Mouse (Mus musculus): Measurements from ENCODE around the gene Pisd.
"Not testable (repeated sequence)": the region's sequence is repeated elsewhere in the genome, so short reads cannot be mapped to it uniquely, and the experiment has no call there.

Pisd gene

DNA sequence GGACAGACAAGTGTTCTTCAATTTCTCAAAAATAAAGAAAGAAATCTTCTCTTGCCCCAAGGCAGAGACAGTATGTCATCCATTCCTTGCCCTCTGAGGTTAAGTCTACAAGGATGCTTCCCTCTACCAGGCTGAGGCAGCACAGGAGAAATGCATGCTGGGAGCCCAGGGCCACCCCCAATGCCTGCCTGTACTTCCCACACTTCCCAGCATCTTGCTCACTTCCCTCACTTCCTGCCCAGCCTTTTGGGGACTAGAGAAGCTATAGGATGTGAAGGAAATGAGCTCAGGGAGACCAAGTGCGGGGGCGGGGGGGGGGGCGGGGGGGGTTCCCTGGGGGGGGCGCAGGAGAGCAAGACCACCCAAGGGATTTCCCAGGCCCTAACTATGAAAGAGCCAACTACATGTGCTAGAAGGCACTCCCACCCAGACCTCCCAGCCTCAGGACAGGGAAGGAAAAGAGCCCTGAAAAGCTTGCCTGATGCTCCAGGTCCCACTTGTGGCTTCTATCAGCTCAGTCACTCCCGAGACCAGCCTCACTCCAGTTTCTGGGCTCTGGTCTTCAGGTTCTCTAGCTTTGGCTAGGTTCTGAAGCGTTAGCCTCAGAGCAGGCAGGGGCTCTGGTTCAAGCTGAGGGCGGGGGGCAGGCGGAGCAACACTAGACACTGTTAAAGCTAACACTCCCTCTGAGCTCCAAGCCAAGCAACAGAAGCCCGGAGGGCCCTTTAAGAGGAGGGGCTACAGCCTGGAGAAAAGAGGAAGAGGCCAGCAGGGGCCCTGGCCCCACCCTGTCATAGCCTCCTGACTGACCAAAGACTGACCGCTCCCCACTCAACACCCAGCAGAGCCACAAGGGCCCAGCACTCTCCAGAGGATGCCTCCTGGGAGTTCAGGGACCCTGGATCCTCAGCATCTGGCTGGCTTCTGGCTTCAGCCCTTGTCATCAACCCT is 39.5 kb downstream of the Pisd start:
- DNase-seq, result peak; percentile 74

DNA sequence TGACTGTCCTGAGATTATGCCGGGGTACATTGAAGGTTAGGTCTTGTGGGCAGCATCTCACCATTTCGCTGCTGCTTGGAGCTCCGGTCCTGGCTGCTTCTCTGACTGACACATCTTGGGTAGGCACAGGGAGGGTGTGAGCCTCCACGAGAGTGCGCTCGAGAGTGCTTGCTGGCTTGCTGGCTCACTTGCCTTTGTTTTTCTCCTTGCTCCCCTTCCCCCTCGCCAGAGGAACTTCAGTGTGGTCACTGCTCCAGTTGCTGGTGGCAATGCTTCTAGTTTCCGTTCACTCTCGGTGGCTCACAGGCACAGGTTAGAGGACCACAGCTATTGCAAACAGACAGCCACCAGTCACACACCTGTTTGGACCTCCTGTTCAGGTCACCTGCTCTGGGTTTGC is 43.3 kb downstream of the Pisd start:
- no peak for DNase-seq

DNA sequence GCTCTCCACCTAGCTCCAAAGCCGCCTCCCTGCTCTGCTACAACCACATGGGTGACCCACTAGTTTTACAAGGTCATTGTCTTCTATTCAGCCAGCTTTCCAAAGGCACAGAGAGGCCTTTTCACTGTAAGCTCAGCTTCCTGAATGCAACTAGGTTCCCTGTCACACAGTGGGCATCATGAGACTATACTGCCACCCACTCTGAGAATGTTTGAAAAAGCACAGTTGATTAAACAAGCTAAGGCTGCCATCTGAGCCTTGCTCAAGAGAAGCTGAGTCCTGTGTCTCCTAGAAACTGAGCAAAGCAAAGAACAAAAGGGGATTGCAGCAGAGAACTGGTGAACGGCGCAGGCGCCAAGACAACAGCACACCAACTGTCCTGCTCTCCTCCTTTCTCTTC is 44.1 kb downstream of the Pisd start:
- DNase-seq, result not testable (repeated sequence)

DNA sequence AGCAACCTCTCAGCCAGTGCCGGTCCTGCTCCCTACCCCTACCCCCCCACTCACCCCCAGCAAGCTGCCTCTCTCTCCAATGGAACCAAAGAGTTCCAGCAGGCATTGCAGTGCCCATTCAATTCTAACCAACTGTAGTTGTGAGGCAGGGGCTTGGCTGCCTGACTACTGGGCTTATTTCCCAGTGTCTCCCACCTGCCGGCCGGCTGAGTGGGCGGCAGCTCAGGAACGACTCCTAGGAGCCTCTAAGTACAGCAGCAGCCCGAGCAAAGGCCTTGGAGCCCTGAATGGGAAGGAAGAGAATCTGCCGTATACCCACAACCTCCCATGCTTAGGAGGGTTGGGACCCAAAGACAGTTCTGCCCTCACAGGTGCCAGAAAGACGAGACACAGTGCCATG is 44.6 kb downstream of the Pisd start:
- not testable (repeated sequence) for DNase-seq

DNA sequence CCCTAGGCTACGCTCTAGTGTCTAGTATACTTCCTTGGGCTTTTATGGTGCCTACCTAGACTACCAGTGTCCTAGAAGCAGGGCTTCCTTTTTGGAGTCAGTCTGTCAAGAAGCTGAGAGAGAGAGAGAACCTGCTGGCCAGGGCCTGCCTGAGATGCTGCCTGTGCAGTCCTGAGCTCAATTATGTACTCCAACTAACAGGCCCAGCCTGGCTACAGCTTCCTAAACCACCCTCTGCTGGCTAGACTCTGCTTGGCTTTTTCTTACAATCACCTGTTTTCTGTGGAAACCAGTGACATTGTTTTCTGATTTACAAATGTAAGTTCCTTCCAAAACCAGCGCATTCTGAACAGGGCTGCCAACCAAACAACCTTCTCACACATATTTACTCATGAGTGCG is 45.3 kb downstream of the Pisd start:
- no peak for DNase-seq

DNA sequence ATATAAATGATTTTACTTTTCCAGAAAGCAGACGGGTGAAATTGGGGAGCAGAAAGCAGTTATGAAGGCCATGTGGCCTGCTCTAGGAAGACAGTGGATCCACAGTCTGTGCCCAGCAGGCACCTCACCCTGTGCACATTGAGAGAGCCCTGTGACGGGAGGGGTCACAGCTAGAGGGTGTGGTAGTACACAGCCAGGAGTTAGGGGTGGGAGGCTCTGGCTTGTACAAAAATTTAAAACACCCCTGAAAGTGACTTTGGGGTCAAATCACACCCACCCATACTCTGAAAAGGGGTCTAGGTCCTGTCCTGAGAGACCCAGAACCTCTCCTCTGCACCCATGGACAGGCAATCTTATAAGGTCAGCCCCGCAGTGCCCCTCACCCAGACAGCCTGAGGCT is 48.7 kb downstream of the Pisd start:
- DNase-seq, result not testable (repeated sequence)

DNA sequence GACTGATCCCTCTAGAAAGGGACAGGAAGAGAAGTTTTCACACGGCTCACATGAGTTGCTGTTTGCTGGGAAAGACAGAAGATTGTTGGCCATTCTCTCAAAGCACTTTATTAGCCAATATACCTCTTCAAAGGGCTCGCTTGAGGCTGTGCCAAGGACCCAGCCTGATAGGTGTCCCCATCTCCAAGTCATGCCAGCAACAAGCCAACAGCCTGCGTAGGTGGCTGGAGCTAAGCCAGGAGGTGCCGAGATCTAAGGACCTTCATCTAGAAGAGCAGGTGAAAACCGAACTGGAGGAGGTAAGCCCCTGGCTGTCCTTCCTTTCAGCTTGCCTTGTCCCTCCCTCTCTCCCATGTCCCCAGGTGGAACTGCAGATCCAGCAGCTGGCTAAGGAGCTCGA is 49.7 kb downstream of the Pisd start:
- DNase-seq, result no peak

DNA sequence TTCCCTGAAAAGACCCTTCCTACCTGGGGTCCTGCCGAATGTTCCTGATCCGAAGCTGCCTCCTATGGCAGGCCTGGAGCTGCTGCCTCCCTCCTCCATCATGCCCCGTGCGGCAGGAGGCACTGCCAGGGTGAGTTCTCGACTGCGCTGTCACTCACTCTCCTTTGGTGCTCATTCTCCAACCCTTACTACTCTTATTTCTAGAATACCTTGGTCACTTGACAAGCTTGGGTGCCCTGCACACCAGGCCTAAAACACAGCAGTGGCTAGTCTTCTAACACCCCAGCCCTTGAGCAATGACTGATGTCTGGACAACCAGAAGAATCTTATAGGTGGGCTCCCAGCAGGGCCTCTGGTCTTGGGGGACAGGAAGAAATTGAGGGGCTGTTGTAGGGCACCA is 51.6 kb downstream of the Pisd start:
- DNase-seq, result peak; percentile 20

DNA sequence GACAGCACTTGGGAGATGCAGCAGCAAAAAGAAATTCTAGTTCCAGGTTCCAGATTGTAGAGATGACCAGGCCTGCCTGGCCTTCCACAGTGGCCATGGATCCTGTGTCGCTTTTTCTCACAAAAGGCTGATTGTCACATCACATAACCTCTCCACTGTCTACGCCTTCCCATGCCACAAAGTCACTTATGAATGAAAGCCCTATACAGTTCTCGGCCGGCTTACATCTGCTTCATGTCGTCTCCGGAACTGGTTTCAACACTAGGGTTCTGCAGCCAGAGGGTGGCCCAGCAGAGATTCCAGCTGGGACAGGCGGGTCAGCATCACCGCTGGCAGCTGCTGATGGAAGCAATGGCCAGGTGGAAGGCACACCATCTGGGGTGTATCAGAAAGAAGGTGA is 56.6 kb downstream of the Pisd start:
- DNase-seq, result no peak

DNA sequence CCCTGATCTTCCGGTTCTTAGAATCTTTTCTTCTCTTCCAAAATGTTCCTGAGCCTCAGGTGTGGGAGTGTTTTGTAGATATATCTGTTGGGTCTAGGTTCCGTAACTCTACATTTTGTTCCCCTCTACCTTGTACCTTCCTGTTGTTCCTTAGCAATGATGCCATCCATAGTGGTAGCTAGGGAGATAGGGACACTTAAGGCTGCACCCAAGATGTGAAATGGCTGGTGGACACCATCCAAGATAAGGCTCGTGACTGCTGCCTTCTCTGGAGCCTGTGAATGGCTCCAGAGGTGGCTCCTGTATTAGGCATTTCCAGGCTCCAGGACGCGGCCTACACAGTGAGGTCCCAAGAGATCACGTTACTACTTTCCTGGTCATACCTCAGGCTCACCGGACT is 57.1 kb downstream of the Pisd start:
- DNase-seq, result no peak

DNA sequence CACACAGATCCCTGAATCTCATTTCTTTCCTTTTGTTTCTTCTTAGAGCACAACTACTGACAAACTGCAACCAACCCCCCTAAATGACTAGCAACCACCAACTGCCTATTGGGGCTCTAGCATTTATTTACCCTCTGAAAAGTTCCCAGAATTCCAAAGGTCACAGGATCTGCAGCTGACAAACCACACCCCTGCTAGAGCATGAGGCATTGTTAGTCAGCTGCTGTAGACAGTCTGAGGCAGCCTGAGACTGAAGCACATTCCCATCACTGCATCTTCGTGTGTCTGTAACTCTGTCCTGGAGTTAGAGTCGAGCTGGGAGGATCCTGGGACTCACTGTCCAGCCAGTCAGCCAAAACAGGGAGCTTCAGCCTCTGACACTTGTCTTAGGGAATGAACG is 60.0 kb downstream of the Pisd start:
- not testable (repeated sequence) for DNase-seq

DNA sequence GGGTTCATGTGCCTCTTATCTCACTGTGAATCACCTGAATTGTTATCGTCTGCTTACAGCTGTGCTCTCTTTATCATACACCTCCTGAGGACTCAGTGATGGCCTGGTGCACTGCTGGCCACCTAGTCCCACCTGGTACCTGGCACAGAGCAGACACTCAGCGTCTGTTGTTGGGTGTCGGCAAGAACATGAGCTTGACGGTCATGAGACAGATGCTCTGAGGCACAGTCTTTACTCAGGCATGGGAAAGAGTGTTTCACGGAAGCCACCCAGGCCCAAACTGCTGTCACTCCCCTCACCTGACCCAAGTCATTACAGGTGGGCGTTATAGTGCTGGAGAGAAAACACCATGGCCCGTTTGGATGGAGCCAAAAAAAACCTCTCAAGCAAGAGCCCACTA is 61.5 kb downstream of the Pisd start:
- no peak for DNase-seq

DNA sequence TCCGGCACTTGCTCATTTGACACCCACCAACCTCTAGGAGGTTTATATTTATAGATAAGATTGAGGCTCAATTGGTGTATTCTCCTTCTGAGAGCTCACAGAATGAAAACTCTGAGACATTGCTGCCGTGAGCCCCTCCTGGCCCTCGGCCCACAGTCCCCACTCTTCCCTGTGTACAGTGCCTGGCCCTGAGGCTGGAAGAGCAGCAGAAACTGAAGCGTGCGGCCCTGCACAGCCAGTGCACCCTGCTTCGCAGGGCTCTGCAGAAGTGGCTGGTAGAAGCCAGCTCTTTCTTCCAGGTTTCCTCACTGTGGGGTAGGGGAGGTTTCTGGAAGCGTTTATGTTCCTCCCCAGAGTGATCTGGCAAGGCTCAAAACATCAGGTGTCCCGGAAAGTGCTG is 62.7 kb downstream of the Pisd start:
- not testable (repeated sequence) for DNase-seq

DNA sequence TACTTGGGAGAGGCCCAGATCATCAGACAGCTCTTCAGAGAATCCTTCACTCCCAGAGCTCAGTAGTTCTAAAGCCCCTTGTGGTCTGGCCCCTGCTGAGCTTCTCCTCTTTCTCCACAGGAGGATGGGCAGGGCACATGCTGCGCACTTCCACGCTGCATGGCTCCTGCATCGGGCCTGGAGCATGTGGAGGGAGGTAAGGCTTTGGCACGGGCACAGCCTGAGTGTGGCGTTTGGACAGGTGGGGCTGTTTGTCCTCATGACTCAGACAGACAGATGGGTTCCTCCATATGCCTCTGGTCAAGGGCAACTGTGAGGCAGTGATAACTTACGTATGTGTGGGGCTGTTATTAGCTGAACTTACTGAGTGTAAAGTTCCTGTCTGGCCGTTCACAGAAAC is 63.2 kb downstream of the Pisd start:
- DNase-seq, result no peak

DNA sequence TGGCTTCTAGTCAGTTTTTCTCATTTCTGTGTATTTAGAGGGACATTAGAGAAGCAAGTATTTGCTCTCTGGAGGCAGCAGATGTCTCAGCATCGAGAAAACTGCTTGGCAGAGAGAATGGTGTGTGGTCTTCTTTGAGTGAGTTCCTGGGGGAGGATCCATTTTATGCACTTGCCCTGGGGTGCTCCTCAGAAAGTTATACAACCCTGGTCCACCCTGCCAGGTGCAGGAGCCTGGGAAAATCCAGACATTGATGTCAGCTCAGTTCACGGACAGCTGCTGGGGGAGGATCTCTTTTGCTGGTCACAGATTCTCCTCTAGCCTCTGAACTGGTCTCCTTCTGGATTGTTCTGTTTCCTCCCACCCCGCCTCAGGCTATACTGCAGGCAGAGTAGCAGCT is 64.1 kb downstream of the Pisd start:
- DNase-seq, result no peak

DNA sequence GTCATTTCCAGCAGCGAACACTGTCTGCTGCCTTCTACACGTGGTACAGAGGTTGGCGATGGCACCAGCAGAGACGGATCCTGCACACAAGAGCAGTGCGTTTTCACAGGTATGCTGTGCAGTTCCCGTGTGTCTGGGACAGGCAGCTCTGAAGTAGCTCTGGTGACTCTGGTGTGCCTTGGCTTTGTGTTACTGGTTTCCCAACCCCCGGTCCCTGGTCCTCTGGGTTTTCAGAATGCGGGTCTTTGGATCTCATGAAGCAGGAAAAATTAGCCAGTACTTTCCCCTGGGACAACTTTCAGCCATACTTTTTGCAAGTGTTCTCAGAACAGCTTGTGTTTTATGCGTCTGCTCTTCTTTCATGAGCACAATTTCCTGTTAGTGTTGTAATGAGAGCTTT is 65.0 kb downstream of the Pisd start:
- DNase-seq, result no peak

DNA sequence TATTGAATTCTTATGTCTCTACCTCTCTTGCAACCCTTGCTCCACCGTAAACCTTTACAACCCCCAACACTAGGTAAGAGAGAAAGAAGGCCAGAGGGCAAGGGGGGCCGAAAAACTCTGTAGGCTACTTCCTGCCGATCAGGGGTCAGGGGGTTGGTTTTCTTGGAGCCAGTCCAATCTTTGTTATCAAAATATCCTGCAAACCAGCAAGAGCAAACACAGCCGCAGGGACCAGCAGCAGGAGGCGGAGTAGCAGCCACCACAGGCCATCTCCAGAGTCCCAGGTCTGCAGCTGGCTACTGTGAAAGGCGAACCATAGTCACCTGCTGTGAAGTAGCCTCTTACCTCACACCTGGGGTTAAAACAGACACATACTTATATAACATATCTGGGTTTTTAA is 66.5 kb downstream of the Pisd start:
- DNase-seq, result peak; percentile 53

DNA sequence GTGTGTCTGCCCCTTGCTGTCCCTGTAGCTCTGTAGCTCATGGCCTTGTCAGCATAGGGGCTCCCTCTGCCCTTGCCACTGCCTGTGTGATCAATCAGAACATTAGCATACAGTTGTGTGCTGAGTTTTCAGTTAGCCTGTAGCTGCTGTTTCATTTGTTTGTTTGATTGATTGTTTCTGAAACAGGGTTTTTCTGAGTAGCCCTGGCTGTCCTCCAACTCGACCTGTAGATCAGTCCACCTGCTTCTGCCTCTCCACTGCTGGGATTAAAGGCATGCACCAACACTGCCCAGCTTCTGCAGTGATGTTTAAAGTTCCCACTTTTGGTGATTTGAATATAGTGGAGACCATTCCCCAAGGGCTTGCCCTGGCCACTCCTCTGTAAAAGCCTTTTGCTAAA is 67.7 kb downstream of the Pisd start:
- peak; percentile 19 for DNase-seq

DNA sequence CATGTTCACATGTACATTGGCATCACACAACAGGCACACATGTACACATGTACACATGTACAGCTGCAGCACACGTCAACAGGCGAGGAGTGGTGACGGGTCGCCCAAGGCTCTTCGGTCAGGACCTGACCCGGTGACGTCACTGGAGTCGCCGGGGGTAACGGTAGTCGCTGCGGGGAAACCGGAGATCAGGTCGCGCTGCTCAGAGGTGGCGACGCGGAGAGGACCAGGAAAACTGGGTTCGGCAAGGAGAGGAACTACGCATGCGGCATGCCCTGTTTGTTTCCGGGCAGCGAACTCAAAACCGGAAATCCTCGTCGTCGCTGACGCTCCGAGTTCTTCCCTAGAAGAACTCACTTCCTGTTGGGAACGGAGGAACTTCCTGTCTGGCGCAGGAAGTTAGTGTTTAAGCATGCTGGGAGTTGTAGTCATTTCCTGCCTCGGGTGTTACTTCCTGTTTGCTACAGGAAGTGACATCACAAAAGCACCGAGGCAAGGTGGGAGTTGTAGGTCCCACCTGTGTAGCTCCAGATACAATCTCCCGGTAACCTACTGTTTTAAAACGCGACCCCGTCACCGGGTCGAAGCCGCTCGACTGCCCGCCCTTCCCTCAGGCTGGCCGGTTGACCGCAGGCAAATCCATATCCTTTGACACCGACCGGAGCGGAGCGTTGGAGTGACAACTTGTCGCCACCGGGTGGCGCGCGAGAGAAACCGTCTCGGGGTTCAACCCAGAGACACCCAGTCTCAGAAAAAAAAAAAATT is 71.6 kb downstream of the Pisd start:
- DNase-seq, result peak; percentile 90

DNA sequence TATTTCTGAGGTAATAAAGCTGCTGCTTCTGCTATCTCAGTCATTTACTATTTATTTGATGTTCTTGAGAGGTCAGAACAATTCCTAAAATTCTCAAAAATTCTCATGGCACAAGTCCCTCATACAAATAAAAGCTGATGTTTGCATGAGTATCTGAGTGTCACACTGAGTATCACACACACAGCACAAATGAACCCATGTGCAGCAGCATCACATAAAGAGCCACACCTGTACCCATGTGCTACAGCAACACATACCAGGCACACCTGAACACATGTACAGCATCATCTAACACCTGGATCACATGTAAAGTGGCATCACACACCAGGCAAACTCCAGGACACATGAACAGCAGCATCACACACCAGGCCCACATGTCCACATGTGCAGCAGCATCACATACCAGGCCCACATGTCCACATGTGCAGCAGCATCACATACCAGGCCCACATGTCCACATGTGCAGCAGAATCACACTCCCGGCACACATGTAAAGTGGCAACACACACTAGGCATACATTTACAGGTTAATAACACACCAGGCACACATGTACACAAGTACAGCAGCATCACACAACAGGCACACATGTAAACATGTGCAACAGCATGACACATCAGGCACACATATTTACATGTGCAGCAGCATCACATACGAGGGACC is 72.3 kb downstream of the Pisd start:
- no peak for DNase-seq

DNA sequence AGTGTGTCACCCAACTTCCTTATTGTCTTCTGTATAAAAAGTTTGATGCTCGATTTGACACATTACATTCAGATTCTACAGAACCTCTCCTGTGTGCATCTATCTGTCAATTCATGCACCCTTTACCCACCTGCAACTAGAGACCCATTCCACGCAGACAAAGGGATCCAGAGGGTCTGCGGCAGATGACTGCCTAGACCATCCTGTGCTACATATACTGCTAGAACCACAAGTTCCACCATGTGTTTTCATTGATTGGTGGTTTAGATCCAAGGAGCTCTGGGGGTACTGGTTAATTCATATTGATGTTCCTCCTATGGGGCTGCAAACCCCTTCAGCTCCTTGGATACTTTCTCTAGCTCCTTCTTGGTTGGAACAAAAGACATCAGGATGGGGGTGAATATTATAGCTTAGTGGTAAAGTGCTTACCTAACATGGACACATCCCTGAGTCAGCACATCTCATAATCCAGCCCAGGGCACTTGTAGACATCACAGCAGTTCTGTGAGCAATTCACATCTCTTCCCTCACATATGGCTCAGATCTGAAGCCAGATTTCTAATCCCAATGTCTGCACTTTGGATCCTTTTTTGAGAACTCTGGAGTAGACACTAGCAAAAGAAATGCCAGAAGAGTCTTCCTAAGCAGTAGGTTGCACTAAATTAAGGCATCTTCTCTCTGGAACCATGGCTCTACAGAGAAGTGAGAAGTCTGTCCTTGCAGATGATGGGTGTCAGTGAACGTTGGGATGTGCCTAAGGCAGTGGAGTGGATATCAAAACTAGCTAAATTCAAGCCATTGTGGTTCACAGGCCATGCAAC is 73.0 kb downstream of the Pisd start:
- DNase-seq, result no peak

DNA sequence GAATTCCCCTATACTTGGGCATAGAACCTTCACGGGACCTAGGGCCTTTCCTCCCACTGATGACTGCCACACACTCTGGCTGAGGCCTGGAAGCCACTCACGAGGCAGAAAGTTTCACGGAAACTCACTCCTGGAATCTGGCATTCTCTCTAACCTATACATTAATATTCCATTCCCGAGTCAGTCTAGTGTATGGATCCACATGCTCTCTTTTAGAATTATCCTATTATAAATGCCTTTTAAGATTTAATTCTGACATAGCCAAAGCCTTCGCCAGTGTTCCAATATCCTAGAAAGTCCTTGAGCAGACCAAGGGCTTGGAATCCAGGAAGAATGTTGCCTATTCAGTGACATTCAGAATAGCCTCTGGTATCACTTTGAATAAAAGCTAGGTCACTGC is 74.0 kb downstream of the Pisd start:
- DNase-seq, result no peak
